Mouse (Mus musculus): ENCODE results near the gene Lrrc32. TPM values are rescaled to one million over a fixed set of nuclear protein-coding genes. Genes with fewer than 3 reads are reported as not detected.

Gene Lrrc32
- polyA plus RNA-seq, 1 experiment from 2014 or later = 15.3 TPM

DNA sequence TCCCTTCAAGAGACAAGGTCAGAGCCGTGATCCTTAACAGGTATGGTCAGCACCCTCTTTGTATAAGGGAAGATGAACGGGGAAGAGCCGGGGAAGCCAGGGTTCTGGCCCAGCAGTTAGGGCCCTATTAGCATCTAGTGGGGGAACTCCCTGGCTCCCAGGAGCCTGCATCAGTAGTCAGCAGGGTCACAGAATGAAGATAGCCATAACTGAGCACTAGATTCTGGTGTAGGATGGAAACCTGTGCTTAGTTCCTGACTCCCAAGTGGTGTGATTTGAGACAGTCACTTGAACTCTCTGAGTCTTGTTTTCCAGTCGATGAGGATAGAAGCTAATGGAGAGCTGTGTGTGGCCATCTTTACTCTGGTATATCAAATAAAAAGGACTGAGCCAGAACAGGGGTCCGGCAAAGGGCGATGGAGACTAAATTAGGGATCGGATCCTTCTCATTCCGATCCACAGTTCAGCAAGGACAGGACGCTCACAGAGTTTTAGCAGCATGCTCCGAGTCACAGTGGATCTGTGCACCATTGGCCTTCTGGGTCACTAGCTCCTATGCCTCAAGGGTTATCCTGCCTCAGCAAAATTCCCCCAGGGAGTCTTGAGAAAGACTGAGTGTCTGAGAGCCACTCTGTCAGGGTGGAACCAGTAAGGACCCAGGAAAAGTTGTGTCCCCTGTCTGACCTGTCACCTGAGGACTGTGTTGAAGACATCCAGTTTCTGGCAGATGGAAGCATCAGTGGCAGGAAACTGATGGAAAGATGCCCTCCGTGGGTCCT, 1.7 kb upstream of the Lrrc32 start:
- H3K27ac ChIP-seq (ENCODE audit: low read length) = no peak overlapping the region
- no peak overlapping the region for H3K4me2 ChIP-seq (replicated peaks; ENCODE audit: low read depth, low read length)
- H3K9ac ChIP-seq (replicated peaks; ENCODE audit: low read length) = no peak overlapping the region
- no peak for ATAC-seq (ENCODE audit: low FRiP score, low TSS enrichment)
- peaks cover 34% of the 10 kb centered on the region for H3K4me1 ChIP-seq (ENCODE audit: insufficient read depth, low read length)
- WGBS = 83% methylated on average over 11 of the region's 11 CpGs
- no peaks in the 10 kb centered on the region for H3K36me3 ChIP-seq (ENCODE audit: insufficient read depth, low read length)
- no peaks in the 10 kb centered on the region for H3K27me3 ChIP-seq (ENCODE audit: insufficient read depth, low read length)
- H3K9me3 ChIP-seq (ENCODE audit: low read length) = no peaks in the 10 kb centered on the region
- H3K4me3 ChIP-seq (ENCODE audit: low read length) = no peak overlapping the region

- ATAC-seq (ENCODE audit: low FRiP score, low TSS enrichment) = 0 out of 2 replicates have a peak, but pooled peaks have one; percentile 1
- peak overlapping the region; percentile 79; the same call in 1 of the 2 replicates for H3K4me2 ChIP-seq (replicated peaks; ENCODE audit: low read depth, low read length)
These were observed 519 bp upstream of the Lrrc32 start for GRCm38 (mm10) chr7:98488398-98489130.

DNA sequence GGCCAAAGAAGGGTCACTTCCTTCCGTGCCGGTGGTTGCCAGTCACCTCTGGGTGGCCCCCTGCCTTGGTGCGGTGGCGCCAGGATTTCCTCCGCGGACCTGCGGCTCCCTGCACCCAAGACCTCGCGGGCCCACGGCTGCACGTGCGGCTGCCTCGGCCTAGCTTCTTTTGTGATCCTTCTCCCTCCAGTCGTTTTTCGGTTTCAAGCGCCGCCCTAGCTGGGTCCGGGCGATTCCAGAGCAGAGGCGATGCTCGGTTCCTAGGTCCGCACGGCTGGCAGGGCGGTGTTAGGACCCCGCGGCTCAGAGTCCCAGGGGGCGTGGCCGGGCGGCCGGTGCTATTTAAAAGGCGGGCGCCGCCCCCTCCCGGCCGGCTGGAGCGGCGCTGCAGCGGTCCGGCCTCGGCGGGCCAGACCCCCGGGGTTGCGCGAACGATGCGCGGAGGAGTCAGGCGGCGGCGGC, 571 bp downstream of the Lrrc32 start:
- Histone ChIP-seq H3K36me3 (ENCODE audit: insufficient read depth, low read length) (no peaks in the 10 kb centered on the region), H3K27me3 (ENCODE audit: insufficient read depth, low read length) (no peaks in the 10 kb centered on the region), H3K4me2 (replicated peaks; ENCODE audit: low read depth, low read length) (peak overlapping the region; percentile 79), H3K9ac (replicated peaks; ENCODE audit: low read length) (peak overlapping the region; percentile 71), H3K9me3 (ENCODE audit: low read length) (no peaks in the 10 kb centered on the region), H3K4me3 (ENCODE audit: low read length) (peak overlapping the region; percentile 53), H3K27ac (ENCODE audit: low read length) (no peak overlapping the region), H3K4me1 (ENCODE audit: insufficient read depth, low read length) (peaks cover 38% of the 10 kb centered on the region)
- WGBS = under 1% methylated on average over 50 of the region's 50 CpGs
- peak; percentile 88 for ATAC-seq (ENCODE audit: low FRiP score, low TSS enrichment)

More at GRCm38 (mm10) chr7:98488398-98489130, 519 bp upstream of the Lrrc32 start:
- Histone ChIP-seq H3K9me3 (ENCODE audit: low read length) (no peaks in the 10 kb centered on the region), H3K4me3 (ENCODE audit: low read length) (no peak overlapping the region), H3K36me3 (ENCODE audit: insufficient read depth, low read length) (no peaks in the 10 kb centered on the region), H3K9ac (replicated peaks; ENCODE audit: low read length) (no peak overlapping the region), H3K4me1 (ENCODE audit: insufficient read depth, low read length) (peaks cover 29% of the 10 kb centered on the region), H3K27me3 (ENCODE audit: insufficient read depth, low read length) (no peaks in the 10 kb centered on the region), H3K27ac (ENCODE audit: low read length) (no peak overlapping the region)
- 87% methylated on average over 13 of the region's 13 CpGs for WGBS

- no peaks in the 10 kb centered on the region for H3K9me3 ChIP-seq (ENCODE audit: low read length)
These were observed 1.2 kb downstream of the Lrrc32 start for GRCm38 (mm10) chr7:98490328-98490727.

DNA sequence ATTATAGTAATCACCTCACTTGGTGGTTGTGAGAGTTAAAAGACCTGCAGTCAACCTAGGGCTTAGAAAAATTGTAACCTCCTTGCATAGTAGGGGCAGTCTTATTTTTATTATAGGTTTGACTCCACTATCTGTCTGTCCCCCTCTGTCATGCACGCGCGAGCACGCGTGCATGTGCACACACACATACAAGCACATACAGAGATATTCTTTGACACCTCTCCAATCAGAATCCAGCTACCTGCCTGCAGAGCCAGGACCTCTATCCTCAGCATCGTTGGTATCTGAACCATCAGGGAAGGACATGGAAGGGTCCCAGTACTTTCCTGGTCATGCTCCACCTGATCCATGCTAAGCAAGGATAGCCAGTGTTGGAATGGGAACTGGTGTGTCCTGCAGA, 1.8 kb downstream of the Lrrc32 start:
- Histone ChIP-seq H3K27me3 (ENCODE audit: insufficient read depth, low read length) (no peaks in the 10 kb centered on the region), H3K4me2 (replicated peaks; ENCODE audit: low read depth, low read length) (peak overlapping the region; percentile 79), H3K9me3 (ENCODE audit: low read length) (no peaks in the 10 kb centered on the region), H3K36me3 (ENCODE audit: insufficient read depth, low read length) (no peaks in the 10 kb centered on the region), H3K4me3 (ENCODE audit: low read length) (peak overlapping the region; percentile 53), H3K9ac (replicated peaks; ENCODE audit: low read length) (peak overlapping the region; percentile 71), H3K27ac (ENCODE audit: low read length) (no peak overlapping the region), H3K4me1 (ENCODE audit: insufficient read depth, low read length) (peaks cover 33% of the 10 kb centered on the region)
- WGBS = 92% methylated on average over 6 of the region's 6 CpGs
- no peak for ATAC-seq (ENCODE audit: low FRiP score, low TSS enrichment)

More at GRCm38 (mm10) chr7:98490328-98490727, 1.2 kb downstream of the Lrrc32 start:
- no peaks in the 10 kb centered on the region for H3K36me3 ChIP-seq (ENCODE audit: insufficient read depth, low read length)
- peak overlapping the region; percentile 79 for H3K4me2 ChIP-seq (replicated peaks; ENCODE audit: low read depth, low read length)
- ATAC-seq (ENCODE audit: low FRiP score, low TSS enrichment) = peak; percentile 4; the same call in 1 of the 2 replicates
- no peak overlapping the region for H3K27ac ChIP-seq (ENCODE audit: low read length)
- WGBS = 36% methylated on average over 4 of the region's 4 CpGs
- H3K27me3 ChIP-seq (ENCODE audit: insufficient read depth, low read length) = no peaks in the 10 kb centered on the region
- peaks cover 39% of the 10 kb centered on the region for H3K4me1 ChIP-seq (ENCODE audit: insufficient read depth, low read length)
- peak overlapping the region; percentile 53 for H3K4me3 ChIP-seq (ENCODE audit: low read length)
- peak overlapping the region; percentile 71 for H3K9ac ChIP-seq (replicated peaks; ENCODE audit: low read length)

DNA sequence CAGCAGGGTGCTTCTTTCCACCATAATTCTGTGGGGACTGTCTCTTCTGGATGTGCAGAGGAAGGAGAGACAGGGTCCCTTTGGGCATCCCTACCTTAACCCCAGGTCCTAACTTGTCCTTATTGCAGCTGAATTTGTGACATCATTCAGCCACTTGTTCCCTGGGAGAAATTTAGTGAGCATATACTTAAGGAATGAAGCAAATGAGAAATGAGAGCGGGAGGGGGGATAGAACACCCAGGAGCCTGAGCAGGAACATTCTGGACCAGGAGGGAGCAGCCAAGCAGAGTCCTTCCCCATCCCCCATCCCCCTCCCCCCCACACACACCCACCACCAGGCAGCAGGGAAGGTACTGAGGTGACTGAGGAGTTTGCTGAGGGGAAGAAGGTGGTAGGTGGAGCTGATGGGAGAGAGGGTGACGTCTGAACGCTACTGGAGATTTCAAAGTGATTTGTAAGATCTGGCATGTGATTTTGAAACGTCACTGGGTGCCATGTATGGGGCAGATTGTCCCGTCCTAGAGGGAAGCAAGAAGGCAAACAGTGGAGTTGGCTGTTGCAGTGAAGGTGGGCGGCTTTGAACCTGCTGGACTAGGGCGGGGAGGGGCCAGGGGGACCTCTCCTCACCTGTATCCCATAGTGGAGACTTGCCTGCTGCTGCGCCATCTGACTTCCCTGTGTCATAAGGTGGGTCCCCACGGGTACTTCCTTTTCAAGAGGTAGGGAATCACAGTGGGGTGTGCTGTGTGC, 2.5 kb downstream of the Lrrc32 start:
- no peak for ATAC-seq (ENCODE audit: low FRiP score, low TSS enrichment)
- WGBS = 61% methylated on average over 9 of the region's 9 CpGs
- Histone ChIP-seq H3K27me3 (ENCODE audit: insufficient read depth, low read length) (no peaks in the 10 kb centered on the region), H3K4me3 (ENCODE audit: low read length) (peak overlapping the region; percentile 53), H3K9me3 (ENCODE audit: low read length) (no peaks in the 10 kb centered on the region), H3K36me3 (ENCODE audit: insufficient read depth, low read length) (no peaks in the 10 kb centered on the region), H3K27ac (ENCODE audit: low read length) (no peak overlapping the region), H3K9ac (replicated peaks; ENCODE audit: low read length) (no peak overlapping the region), H3K4me1 (ENCODE audit: insufficient read depth, low read length) (peaks cover 27% of the 10 kb centered on the region), H3K4me2 (replicated peaks; ENCODE audit: low read depth, low read length) (peak overlapping the region; percentile 79)

DNA sequence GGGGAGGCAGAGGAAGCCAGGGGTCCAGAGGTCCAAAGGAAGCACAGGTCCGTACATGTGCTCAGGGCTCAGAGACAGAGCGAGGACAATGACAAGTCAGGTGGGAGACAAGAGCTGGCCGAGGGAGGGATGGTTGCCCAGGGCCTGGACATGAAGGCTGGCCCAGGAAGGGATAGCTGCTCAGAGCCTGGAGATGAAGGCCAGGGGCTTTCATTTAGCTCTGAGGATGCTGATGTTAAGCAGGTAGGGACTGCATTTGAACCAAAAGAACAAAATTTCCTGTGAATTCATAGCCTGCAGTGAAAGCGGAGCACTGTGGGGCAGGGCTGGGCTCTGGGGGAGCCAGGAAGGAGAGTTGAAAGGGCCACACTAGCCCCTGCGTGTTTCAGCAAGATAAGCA, 3.2 kb downstream of the Lrrc32 start:
- 66% methylated on average over 5 of the region's 5 CpGs for WGBS
- H3K27ac ChIP-seq (ENCODE audit: low read length) = no peak overlapping the region
- peaks cover 26% of the 10 kb centered on the region for H3K4me1 ChIP-seq (ENCODE audit: insufficient read depth, low read length)
- no peak for ATAC-seq (ENCODE audit: low FRiP score, low TSS enrichment)
- no peaks in the 10 kb centered on the region for H3K36me3 ChIP-seq (ENCODE audit: insufficient read depth, low read length)
- H3K27me3 ChIP-seq (ENCODE audit: insufficient read depth, low read length) = no peaks in the 10 kb centered on the region
- H3K9ac ChIP-seq (replicated peaks; ENCODE audit: low read length) = peak overlapping the region; percentile 35; the same call in 1 of the 2 replicates
- no peaks in the 10 kb centered on the region for H3K9me3 ChIP-seq (ENCODE audit: low read length)
- peak overlapping the region; percentile 7 for H3K4me3 ChIP-seq (ENCODE audit: low read length)
- H3K4me2 ChIP-seq (replicated peaks; ENCODE audit: low read depth, low read length) = peak overlapping the region; percentile 79

DNA sequence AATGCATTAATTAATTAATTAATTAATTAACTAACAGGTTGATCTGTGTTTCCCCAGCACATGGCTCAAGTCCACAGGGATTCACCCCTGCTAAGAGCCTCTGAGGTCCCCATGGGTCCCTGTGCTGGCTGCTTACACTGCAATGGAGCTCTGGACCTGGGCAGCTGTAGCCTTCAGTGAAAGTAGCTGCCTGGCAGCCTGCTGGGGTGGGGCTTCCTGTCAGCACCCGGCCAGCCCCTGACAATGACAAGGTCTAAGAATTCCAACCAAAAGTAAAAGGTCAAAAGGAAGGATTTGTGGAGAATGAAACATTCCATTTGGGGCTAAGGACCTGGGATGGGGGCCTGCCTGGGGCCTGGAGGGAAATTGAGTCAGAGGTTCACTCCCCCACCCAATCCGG, 4.2 kb downstream of the Lrrc32 start:
- no peak for ATAC-seq (ENCODE audit: low FRiP score, low TSS enrichment)

GRCm38 (mm10) chr7:98493901-98494480, 4.9 kb downstream of the Lrrc32 start:
- no peaks in the 10 kb centered on the region for H3K27me3 ChIP-seq (ENCODE audit: insufficient read depth, low read length)
- H3K4me2 ChIP-seq (replicated peaks; ENCODE audit: low read depth, low read length) = no peak overlapping the region
- ATAC-seq (ENCODE audit: low FRiP score, low TSS enrichment) = no peak
- 64% methylated on average over 18 of the region's 18 CpGs for WGBS
- H3K27ac ChIP-seq (ENCODE audit: low read length) = no peak overlapping the region
- no peaks in the 10 kb centered on the region for H3K9me3 ChIP-seq (ENCODE audit: low read length)
- H3K4me1 ChIP-seq (ENCODE audit: insufficient read depth, low read length) = peaks cover 25% of the 10 kb centered on the region
- H3K36me3 ChIP-seq (ENCODE audit: insufficient read depth, low read length) = no peaks in the 10 kb centered on the region
- no peak overlapping the region for H3K9ac ChIP-seq (replicated peaks; ENCODE audit: low read length)
- H3K4me3 ChIP-seq (ENCODE audit: low read length) = no peak overlapping the region

More for the DNA sequence above, 4.2 kb downstream of the Lrrc32 start:
- Histone ChIP-seq H3K9ac (replicated peaks; ENCODE audit: low read length) (no peak overlapping the region), H3K27me3 (ENCODE audit: insufficient read depth, low read length) (no peaks in the 10 kb centered on the region), H3K4me2 (replicated peaks; ENCODE audit: low read depth, low read length) (0 out of 2 replicates have a peak overlapping the region, but pooled peaks have one; percentile 19), H3K36me3 (ENCODE audit: insufficient read depth, low read length) (no peaks in the 10 kb centered on the region), H3K4me1 (ENCODE audit: insufficient read depth, low read length) (peaks cover 26% of the 10 kb centered on the region), H3K4me3 (ENCODE audit: low read length) (no peak overlapping the region), H3K9me3 (ENCODE audit: low read length) (no peaks in the 10 kb centered on the region), H3K27ac (ENCODE audit: low read length) (no peak overlapping the region)
- 60% methylated on average over 2 of the region's 2 CpGs for WGBS

Measured in kidney, embryonic 16.5 days (tissue).